Comparison of ENCODE assay signal across 19 mouse cellular contexts in genomic region chr17:43035386-43035785, GRCm38 (mm10). TPM values are rescaled to one million over a fixed set of nuclear protein-coding genes. Genes with fewer than 3 reads are reported as not detected.
DNase-seq lines count a peak whose midpoint lies in the region; ATAC-seq and TF ChIP-seq lines count a peak whose summit lies in the region.
"Had no signal": no experiment of that assay in that cellular context is flagged by ENCODE, and none has a peak within 500 bp of the region (broad histone marks: within the 10 kb centered on the region; RNA-seq: fewer than 3 reads in every experiment).

No protein-coding gene starts in this region.

- 45% methylated on average over 2 of the region's 2 CpGs for WGBS in hindbrain, postnatal 0 days
- WGBS in hindbrain, embryonic 12.5 days: 84% methylated on average over 2 of the region's 2 CpGs
- WGBS in midbrain, postnatal 0 days: 84% methylated on average over 2 of the region's 2 CpGs
- WGBS in midbrain, embryonic 15.5 days: 82% methylated on average over 2 of the region's 2 CpGs
- 62% methylated on average over 2 of the region's 2 CpGs for WGBS in intestine, embryonic 16.5 days

- 0 out of 2 replicates have a peak, but pooled peaks cover 8% of the 10 kb centered on the region for H3K4me1 ChIP-seq in hindbrain, postnatal 0 days (ENCODE audit: insufficient read depth, low read length)
- 0 out of 2 replicates have a peak, but pooled peaks cover 3% of the 10 kb centered on the region for H3K4me1 ChIP-seq in hindbrain, embryonic 12.5 days
- no peaks in the 10 kb centered on the region for H3K4me1 ChIP-seq in midbrain, postnatal 0 days (ENCODE audit: insufficient read depth, low read length)
- H3K4me1 ChIP-seq in midbrain, embryonic 15.5 days: no peaks in the 10 kb centered on the region
- 0 out of 2 replicates have a peak, but pooled peaks cover 3% of the 10 kb centered on the region for H3K4me1 ChIP-seq in intestine, embryonic 16.5 days (ENCODE audit: control insufficient read depth, insufficient read depth, low read length)
- H3K4me1 ChIP-seq: embryonic facial prominence, embryonic 15.5 days; heart, embryonic 10.5 days; lung, embryonic 15.5 days; midbrain, embryonic 12.5 days; stomach, embryonic 15.5 days had no signal

- peak; percentile 33; the same call in 1 of the 2 replicates for ATAC-seq in hindbrain, postnatal 0 days
- ATAC-seq in hindbrain, embryonic 12.5 days (ENCODE audit: low FRiP score): no peak
- ATAC-seq in midbrain, postnatal 0 days (ENCODE audit: low FRiP score): no peak
- ATAC-seq in midbrain, embryonic 15.5 days (replicated peaks): no peak
- ATAC-seq in intestine, embryonic 16.5 days: 0 out of 2 replicates have a peak, but pooled peaks have one; percentile 28
- ATAC-seq: activated CD4-positive, CD25-positive, alpha-beta regulatory T cell, adult 4 months; inflammation-experienced regulatory T-cells, adult 6 months; Patski had no signal

- peaks cover 20% of the 10 kb centered on the region for H3K36me3 ChIP-seq in hindbrain, postnatal 0 days (ENCODE audit: insufficient read depth, low read length)
- peaks cover 29% of the 10 kb centered on the region for H3K36me3 ChIP-seq in hindbrain, embryonic 12.5 days
- H3K36me3 ChIP-seq in midbrain, postnatal 0 days (ENCODE audit: insufficient read depth, low read length): peaks cover 23% of the 10 kb centered on the region
- H3K36me3 ChIP-seq in midbrain, embryonic 15.5 days (replicated peaks): peaks cover 20% of the 10 kb centered on the region
- H3K36me3 ChIP-seq in intestine, embryonic 16.5 days (ENCODE audit: control insufficient read depth, insufficient read depth, low read length): peaks cover 8% of the 10 kb centered on the region; the same call in 1 of the 2 replicates

- no peak overlapping the region for H3K4me3 ChIP-seq in hindbrain, postnatal 0 days (ENCODE audit: low read length)
- no peak overlapping the region for H3K4me3 ChIP-seq in hindbrain, embryonic 12.5 days
- H3K4me3 ChIP-seq in midbrain, postnatal 0 days (ENCODE audit: low read depth, low read length): no peak overlapping the region
- no peak overlapping the region for H3K4me3 ChIP-seq in midbrain, embryonic 15.5 days
- no peak overlapping the region for H3K4me3 ChIP-seq in intestine, embryonic 16.5 days (ENCODE audit: low read length)
- H3K4me3 ChIP-seq: embryonic facial prominence, embryonic 15.5 days; heart, embryonic 10.5 days; limb, embryonic 13.5 days; lung, embryonic 15.5 days; midbrain, embryonic 12.5 days; stomach, embryonic 15.5 days had no signal

- no peaks in the 10 kb centered on the region for H3K9me3 ChIP-seq in hindbrain, postnatal 0 days (ENCODE audit: low read length)
- no peaks in the 10 kb centered on the region for H3K9me3 ChIP-seq in hindbrain, embryonic 12.5 days (replicated peaks)
- H3K9me3 ChIP-seq in midbrain, postnatal 0 days (ENCODE audit: low read length): no peaks in the 10 kb centered on the region
- H3K9me3 ChIP-seq in midbrain, embryonic 15.5 days: no peaks in the 10 kb centered on the region
- H3K9me3 ChIP-seq in intestine, embryonic 16.5 days (ENCODE audit: control insufficient read depth, low read length): no peaks in the 10 kb centered on the region
- H3K9me3 ChIP-seq: embryonic facial prominence, embryonic 15.5 days; heart, embryonic 10.5 days; limb, embryonic 13.5 days; lung, embryonic 15.5 days; midbrain, embryonic 12.5 days; stomach, embryonic 15.5 days had no signal

- no peak overlapping the region for H3K9ac ChIP-seq in hindbrain, postnatal 0 days (replicated peaks; ENCODE audit: low read length)
- no peak overlapping the region for H3K9ac ChIP-seq in hindbrain, embryonic 12.5 days
- H3K9ac ChIP-seq in midbrain, postnatal 0 days (replicated peaks; ENCODE audit: low read length, poor library complexity, severe bottlenecking): no peak overlapping the region
- no peak overlapping the region for H3K9ac ChIP-seq in midbrain, embryonic 15.5 days
- no peak overlapping the region for H3K9ac ChIP-seq in intestine, embryonic 16.5 days (ENCODE audit: low read depth, low read length)
- H3K9ac ChIP-seq: embryonic facial prominence, embryonic 15.5 days; limb, embryonic 13.5 days; lung, embryonic 15.5 days; midbrain, embryonic 12.5 days; stomach, embryonic 15.5 days had no signal

- no peak for TF ChIP-seq CTCF in hindbrain, postnatal 0 days (IDR thresholded peaks at IDR 0.05; ENCODE audit: low read depth)
- TF ChIP-seq CTCF in midbrain, postnatal 0 days (IDR thresholded peaks at IDR 0.05): no peak

- H3K4me2 ChIP-seq in hindbrain, postnatal 0 days (ENCODE audit: low read depth, low read length): no peak overlapping the region
- H3K4me2 ChIP-seq in hindbrain, embryonic 12.5 days (replicated peaks): no peak overlapping the region
- no peak overlapping the region for H3K4me2 ChIP-seq in midbrain, postnatal 0 days (ENCODE audit: low read depth, low read length, poor library complexity, severe bottlenecking)
- no peak overlapping the region for H3K4me2 ChIP-seq in midbrain, embryonic 15.5 days
- H3K4me2 ChIP-seq in intestine, embryonic 16.5 days (ENCODE audit: low read depth, low read length): no peak overlapping the region
- H3K4me2 ChIP-seq: embryonic facial prominence, embryonic 15.5 days; limb, embryonic 13.5 days; lung, embryonic 15.5 days; midbrain, embryonic 12.5 days; stomach, embryonic 15.5 days had no signal

- no peaks in the 10 kb centered on the region for H3K27me3 ChIP-seq in hindbrain, postnatal 0 days (ENCODE audit: insufficient read depth, low read length)
- H3K27me3 ChIP-seq in hindbrain, embryonic 12.5 days: no peaks in the 10 kb centered on the region
- H3K27me3 ChIP-seq in midbrain, postnatal 0 days (ENCODE audit: insufficient read depth, low read length): no peaks in the 10 kb centered on the region
- H3K27me3 ChIP-seq in midbrain, embryonic 15.5 days (replicated peaks): no peaks in the 10 kb centered on the region
- no peaks in the 10 kb centered on the region for H3K27me3 ChIP-seq in intestine, embryonic 16.5 days (replicated peaks; ENCODE audit: control insufficient read depth, insufficient read depth, low read length)
- H3K27me3 ChIP-seq: embryonic facial prominence, embryonic 15.5 days; limb, embryonic 13.5 days; lung, embryonic 15.5 days; midbrain, embryonic 12.5 days; Patski; stomach, embryonic 15.5 days had no signal

- peak; percentile 15 for DNase-seq in hindbrain, postnatal 0 days (ENCODE audit: low spot score)
- peak; percentile 28 for DNase-seq in midbrain, postnatal 0 days (ENCODE audit: low spot score)
- DNase-seq in right cerebral cortex, postnatal 10 days (ENCODE audit: low spot score in 2 of 2): no peak
- no peak for DNase-seq in adrenal gland, postnatal 4 days (ENCODE audit: low spot score in 2 of 2)
- DNase-seq: adrenal gland, postnatal 10 days; cerebellum, adult 11 months; kidney, postnatal 4 days had no signal

- H3K27ac ChIP-seq in hindbrain, postnatal 0 days: peak overlapping the region; percentile 36; the same call in 1 of the 2 replicates
- no peak overlapping the region for H3K27ac ChIP-seq in hindbrain, embryonic 12.5 days
- H3K27ac ChIP-seq in midbrain, postnatal 0 days (ENCODE audit: low read depth, low read length): no peak overlapping the region
- no peak overlapping the region for H3K27ac ChIP-seq in midbrain, embryonic 15.5 days
- no peak overlapping the region for H3K27ac ChIP-seq in intestine, embryonic 16.5 days (ENCODE audit: low read length)
- H3K27ac ChIP-seq: embryonic facial prominence, embryonic 15.5 days; heart, embryonic 10.5 days; limb, embryonic 13.5 days; lung, embryonic 15.5 days; midbrain, embryonic 12.5 days; stomach, embryonic 15.5 days had no signal

RNA-seq across cellular contexts. Expression of gene Tnfrsf21, which starts 19.0 kb away (rescaled TPM):
- 115 and 122 TPM in 2 replicates for total RNA-seq in hindbrain, postnatal 0 days (2014; rRNA removed)
- polyA plus RNA-seq in hindbrain, postnatal 0 days (2015; fragmentation: Nextera tagmentation; extraction: Ambion mirVana): 71.6 and 76.8 TPM in 2 replicates
- polyA plus RNA-seq in hindbrain, embryonic 12.5 days (2016; fragmentation: Nextera tagmentation; extraction: Ambion mirVana): 44.9 and 50.3 TPM in 2 replicates
- total RNA-seq in midbrain, postnatal 0 days (2014; rRNA removed): 94.6 and 110 TPM in 2 replicates
- polyA plus RNA-seq in midbrain, postnatal 0 days (2015; fragmentation: Nextera tagmentation; extraction: Ambion mirVana): 74.5 and 74.6 TPM in 2 replicates
- 67.6 and 68.6 TPM in 2 replicates for polyA plus RNA-seq in midbrain, embryonic 15.5 days (2015; fragmentation: Nextera tagmentation; extraction: Ambion mirVana)
- 13.4 and 14.2 TPM in 2 replicates for polyA plus RNA-seq in intestine, embryonic 16.5 days (2015; fragmentation: Nextera tagmentation; extraction: Ambion mirVana)
- 10 to 100 TPM; 11.0 to 19.9 TPM for total RNA-seq in adrenal gland, postnatal 4 days (2021)
- polyA plus RNA-seq: activated CD4-positive, CD25-positive, alpha-beta regulatory T cell, adult 4 months had no signal

Comparison
In these comparisons a context has a peak if more than half of its experiments do, and no peak if none do; other contexts are left out.
1. ATAC-seq: peak in hindbrain, postnatal 0 days (single experiment) and intestine, embryonic 16.5 days (single experiment); none in hindbrain, embryonic 12.5 days (single experiment), midbrain, postnatal 0 days (single experiment) and midbrain, embryonic 15.5 days (single experiment).
2. DNase-seq: peak in hindbrain, postnatal 0 days (single experiment) and midbrain, postnatal 0 days (single experiment); none in right cerebral cortex, postnatal 10 days (0 of 2) and adrenal gland, postnatal 4 days (0 of 2).